Mouse (Mus musculus): ENCODE measurements at regions not wholly inside any gene's neighbourhood (a gene's known extent, or its start where the extent isn't known, plus 50 kb on each side); places are given as distances from the start of the nearest gene placed in this dataset.

DNA sequence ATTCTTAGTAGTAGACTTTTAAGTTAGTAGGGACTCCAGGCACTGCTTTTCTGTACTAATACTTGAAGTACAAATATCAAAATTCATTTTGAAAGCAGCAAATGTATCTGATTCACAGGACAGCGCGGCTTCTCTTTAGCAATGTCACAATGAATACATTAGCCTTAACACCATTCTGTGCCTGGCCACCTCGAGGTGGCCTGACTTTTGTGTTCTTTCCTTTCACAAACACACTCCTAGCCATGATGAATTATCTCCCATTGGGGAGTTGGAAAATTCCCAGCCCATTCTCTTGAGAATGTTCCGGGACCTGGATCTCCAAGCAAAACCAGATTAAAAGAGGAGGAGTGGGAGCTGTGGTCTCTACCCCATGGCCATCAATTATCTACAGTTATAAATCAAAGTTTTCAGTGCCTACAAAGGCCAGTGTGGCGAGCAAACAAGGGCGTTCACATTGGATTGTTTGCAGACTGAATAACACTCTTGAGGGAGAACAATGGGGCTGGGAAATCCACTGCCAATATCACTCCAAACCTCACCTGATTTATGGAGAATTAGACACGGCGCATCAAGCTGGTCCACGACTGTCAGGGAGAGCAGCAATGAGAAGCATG lies 82.7 kb upstream of the Rarb start:
- DNase-seq (ENCODE audit: low spot score) = no peak

DNA sequence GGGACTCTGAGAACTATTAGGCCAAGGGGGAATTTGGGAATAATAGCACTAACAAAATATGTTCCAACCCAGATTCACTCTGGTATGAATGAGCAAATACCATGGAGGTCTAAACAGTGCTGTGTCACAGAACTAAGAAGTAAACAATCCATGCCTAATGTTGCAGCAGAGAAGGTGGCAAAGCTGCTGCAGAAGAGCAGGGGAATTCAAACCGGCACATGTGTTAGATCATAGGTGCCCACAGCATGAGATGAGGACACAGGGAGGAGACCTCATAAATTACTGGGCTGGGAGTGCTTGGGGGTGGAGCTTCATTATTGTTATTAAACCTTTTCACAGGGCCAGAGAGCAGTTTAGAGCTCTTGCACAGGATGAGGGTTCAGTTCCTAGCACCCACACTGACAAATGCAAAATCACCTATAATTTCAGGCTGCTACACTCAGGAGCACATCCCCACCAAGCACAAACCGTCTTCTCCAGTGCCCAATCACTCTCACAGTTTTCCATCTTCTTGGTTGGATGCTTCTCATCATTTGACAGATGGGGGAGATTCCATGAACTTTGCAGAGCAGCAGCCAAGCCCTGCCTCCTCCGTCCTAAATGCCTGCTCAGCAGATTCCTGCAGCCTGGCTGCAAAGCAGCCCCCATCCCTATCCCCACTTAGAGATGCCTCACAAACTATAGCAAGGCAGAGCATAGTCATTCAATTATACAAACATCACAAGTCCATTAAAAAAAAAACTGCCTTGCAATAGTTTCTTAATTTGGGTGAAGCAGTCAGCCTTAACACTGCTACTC lies 79.0 kb upstream of the Rarb start:
- no peak for DNase-seq (ENCODE audit: low spot score)

DNA sequence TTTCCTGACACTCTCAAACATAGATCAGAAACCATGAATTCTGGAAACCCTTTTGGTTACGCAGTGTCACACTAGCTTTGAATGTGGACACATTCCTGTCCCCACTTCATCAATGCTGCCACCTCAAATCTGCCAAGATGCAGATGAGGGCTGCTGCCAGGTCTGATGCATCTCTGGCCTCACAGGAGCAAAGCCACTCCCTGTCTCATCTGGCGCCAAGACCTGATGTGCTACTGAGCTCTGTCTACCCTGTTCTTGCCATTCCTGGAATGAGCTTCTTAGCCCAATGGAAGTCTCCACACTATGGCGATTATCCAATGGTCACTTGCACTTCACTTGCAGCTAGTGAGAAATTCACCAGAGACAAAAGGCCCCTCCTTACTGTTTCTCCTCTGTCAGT lies 78.0 kb upstream of the Rarb start:
- no peak for DNase-seq (ENCODE audit: low spot score)

DNA sequence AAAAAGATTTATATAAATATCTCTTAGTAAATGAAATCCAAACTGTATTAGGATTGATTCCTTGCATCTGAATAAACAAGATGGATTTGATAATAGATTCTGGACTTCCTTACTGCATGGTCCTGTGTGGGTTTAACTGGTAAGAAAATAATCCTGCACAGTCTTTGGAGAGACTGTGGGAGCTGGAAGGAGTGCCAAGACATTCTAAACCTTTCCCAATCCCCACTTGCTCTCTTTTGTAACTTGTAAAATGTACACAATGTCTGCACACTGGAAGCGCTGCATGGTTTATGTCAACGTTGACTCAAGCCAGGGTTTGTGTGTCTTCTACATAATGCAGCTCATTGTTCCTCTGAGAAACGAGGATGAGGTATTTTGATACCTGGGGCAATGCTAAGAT lies 62.3 kb upstream of the Rarb start:
- DNase-seq (ENCODE audit: low spot score) = no peak

DNA sequence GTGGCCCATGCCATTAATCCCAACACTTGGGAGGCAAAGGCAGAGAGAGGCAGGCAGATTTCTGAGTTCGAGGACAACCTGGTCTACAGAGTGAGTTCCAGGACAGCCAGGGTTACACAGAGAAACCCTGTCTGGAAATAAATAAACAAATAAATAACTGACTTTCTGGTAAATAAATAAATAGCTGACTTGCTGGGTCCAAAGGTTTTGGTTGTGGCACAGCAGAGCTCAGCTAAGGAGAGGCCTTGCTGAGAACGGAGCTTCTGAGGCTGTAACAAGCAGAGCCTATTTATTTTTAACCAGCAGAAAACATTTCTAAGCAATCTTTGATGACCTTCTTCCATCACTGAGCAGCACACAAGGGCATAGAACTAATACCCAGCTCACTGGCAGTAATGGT lies 50.3 kb upstream of the Rarb start:
- DNase-seq (ENCODE audit: low spot score) = no peak
